Mouse (Mus musculus) small intestine, adult 2 months (tissue): ENCODE results near the gene Prpf8. TPM values are rescaled to one million over a fixed set of nuclear protein-coding genes. Genes with fewer than 3 reads are reported as not detected.
A peak's percentile ranks its signal among the peaks of the same experiment; 100 is the strongest.

Experiments
- H3K27ac ChIP-seq: fragments of 200-500 bp; 2 replicates; pipeline ENCODE4 v1.5.1; 2012; ENCODE audit warnings: low read depth, low read length, control low read depth, inconsistent platforms; ENCODE audit not compliant: insufficient read depth
- H3K27me3 ChIP-seq: fragments of 200-500 bp; 2 replicates; pipeline ENCODE4 v1.6.1; 2012; ENCODE audit warnings: mild to moderate bottlenecking, moderate library complexity, low read length, inconsistent platforms; ENCODE audit not compliant: control insufficient read depth, insufficient read depth
- H3K36me3 ChIP-seq: fragments of 200-500 bp; 2 replicates; pipeline ENCODE4 v1.6.1; 2012; ENCODE audit warnings: mild to moderate bottlenecking, low read length, control low read depth, inconsistent platforms; ENCODE audit not compliant: control insufficient read depth, insufficient read depth
- H3K4me1 ChIP-seq: fragments of 200-500 bp; 2 replicates; pipeline ENCODE4 v1.6.1; 2012; ENCODE audit warnings: low read length, inconsistent platforms, mixed read lengths; ENCODE audit not compliant: control insufficient read depth, insufficient read depth, insufficient read length
- H3K4me3 ChIP-seq: fragments of 200-500 bp; 2 replicates; pipeline ENCODE4 v1.5.1; 2012; ENCODE audit warnings: low read depth, mild to moderate bottlenecking, control low read depth, inconsistent platforms, low read length, moderate library complexity
- CTCF ChIP-seq: fragments of 200-500 bp; IDR thresholded peaks from 2 replicates; pipeline ENCODE4 v1.5.1; 2012; ENCODE audit warnings: low read depth, mild to moderate bottlenecking, control low read depth, inconsistent platforms, low read length, moderate library complexity, mixed read lengths; ENCODE audit not compliant: insufficient replicate concordance, insufficient read length; ENCODE audit errors: extremely low read depth
- POLR2A ChIP-seq: fragments of 200-500 bp; IDR thresholded peaks from 2 replicates; pipeline ENCODE4 v1.6.1; 2012; ENCODE audit warnings: low read depth, mild to moderate bottlenecking, control low read depth, inconsistent platforms, low read length, moderate library complexity
- WGBS: fragments of 180-500 bp; shearing (Covaris S2); methylation state at CpG from one replicate; pipeline ENCODE4 v1.1.7; 2018; 5-methylcytosine and 5-hydroxymethylcytosine counted together
- polyA plus RNA-seq: library from polyadenylated mRNA; depleted of rRNA; stranded (reverse); fragments of >200 nt; gene quantifications from 2 replicates; pipeline ENCODE4 v1.2.3, GENCODE M21; 2012

Prpf8 gene
- polyA plus RNA-seq, 1 experiment = 44.2 TPM

- Histone ChIP-seq H3K27ac (peak overlapping the region; percentile 52), H3K27me3 (no peaks in the 10 kb centered on the region), H3K4me1 (peaks cover 24% of the 10 kb centered on the region), H3K36me3 (peaks cover 49% of the 10 kb centered on the region), H3K4me3 (no peak overlapping the region)
- TF ChIP-seq CTCF (no peak), POLR2A (no peak)
- WGBS = 83% methylated on average over 13 of the region's 13 CpGs
Observed at GRCm38 (mm10) chr11:75538970-75539299, 52.3 kb downstream of the Prpf8 start.

- peaks cover 60% of the 10 kb centered on the region for H3K36me3 ChIP-seq
- no peak for TF ChIP-seq POLR2A
- TF ChIP-seq CTCF = no peak
- peaks cover 24% of the 10 kb centered on the region for H3K4me1 ChIP-seq
- WGBS = 82% methylated on average over 8 of the region's 8 CpGs
- no peaks in the 10 kb centered on the region for H3K27me3 ChIP-seq
- no peak overlapping the region for H3K4me3 ChIP-seq
- no peak overlapping the region for H3K27ac ChIP-seq
Observed at GRCm38 (mm10) chr11:75540209-75540608, 53.6 kb downstream of the Prpf8 start.

- Histone ChIP-seq H3K4me1 (peaks cover 25% of the 10 kb centered on the region), H3K4me3 (no peak overlapping the region)
- WGBS = 68% methylated on average over 19 of the region's 19 CpGs
Observed at GRCm38 (mm10) chr11:75540710-75541581, 54.3 kb downstream of the Prpf8 start.

GRCm38 (mm10) chr11:75544713-75545112 is 58.1 kb downstream of the Prpf8 start:
- WGBS = 89% methylated on average over 9 of the region's 9 CpGs
- Histone ChIP-seq H3K4me3 (no peak overlapping the region), H3K4me1 (peaks cover 15% of the 10 kb centered on the region), H3K27me3 (no peaks in the 10 kb centered on the region), H3K27ac (no peak overlapping the region), H3K36me3 (peaks cover 65% of the 10 kb centered on the region)
- TF ChIP-seq POLR2A (no peak), CTCF (no peak)

More at GRCm38 (mm10) chr11:75540710-75541581, 54.3 kb downstream of the Prpf8 start:
- no peaks in the 10 kb centered on the region for H3K27me3 ChIP-seq
- TF ChIP-seq POLR2A (no peak), CTCF (no peak)
- H3K36me3 ChIP-seq = peaks cover 68% of the 10 kb centered on the region
- H3K27ac ChIP-seq = no peak overlapping the region

- no peaks in the 10 kb centered on the region for H3K27me3 ChIP-seq
- no peak overlapping the region for H3K27ac ChIP-seq
- H3K36me3 ChIP-seq = peaks cover 65% of the 10 kb centered on the region
- TF ChIP-seq CTCF (no peak), POLR2A (no peak)
- peaks cover 10% of the 10 kb centered on the region for H3K4me1 ChIP-seq
- H3K4me3 ChIP-seq = no peak overlapping the region
- WGBS = 90% methylated on average over 4 of the region's 4 CpGs
Observed at GRCm38 (mm10) chr11:75546057-75546456, 59.4 kb downstream of the Prpf8 start.

GRCm38 (mm10) chr11:75549658-75550111 is 63.1 kb downstream of the Prpf8 start:
- Histone ChIP-seq H3K27ac (peak overlapping the region; percentile 52), H3K36me3 (peaks cover 64% of the 10 kb centered on the region), H3K4me1 (0 out of 2 replicates have a peak, but pooled peaks cover 9% of the 10 kb centered on the region), H3K4me3 (no peak overlapping the region), H3K27me3 (no peaks in the 10 kb centered on the region)
- WGBS = 66% methylated on average over 5 of the region's 5 CpGs
- TF ChIP-seq CTCF = no peak
- no peak for TF ChIP-seq POLR2A

GRCm38 (mm10) chr11:75550200-75550946 is 63.8 kb downstream of the Prpf8 start:
- no peak for TF ChIP-seq POLR2A
- WGBS = 80% methylated on average over 12 of the region's 12 CpGs
- Histone ChIP-seq H3K4me3 (no peak overlapping the region), H3K36me3 (peaks cover 59% of the 10 kb centered on the region), H3K27me3 (no peaks in the 10 kb centered on the region), H3K27ac (peak overlapping the region; percentile 52), H3K4me1 (0 out of 2 replicates have a peak, but pooled peaks cover 9% of the 10 kb centered on the region)
